Mouse (Mus musculus): ENCODE data around the gene Loxl1.

DNA sequence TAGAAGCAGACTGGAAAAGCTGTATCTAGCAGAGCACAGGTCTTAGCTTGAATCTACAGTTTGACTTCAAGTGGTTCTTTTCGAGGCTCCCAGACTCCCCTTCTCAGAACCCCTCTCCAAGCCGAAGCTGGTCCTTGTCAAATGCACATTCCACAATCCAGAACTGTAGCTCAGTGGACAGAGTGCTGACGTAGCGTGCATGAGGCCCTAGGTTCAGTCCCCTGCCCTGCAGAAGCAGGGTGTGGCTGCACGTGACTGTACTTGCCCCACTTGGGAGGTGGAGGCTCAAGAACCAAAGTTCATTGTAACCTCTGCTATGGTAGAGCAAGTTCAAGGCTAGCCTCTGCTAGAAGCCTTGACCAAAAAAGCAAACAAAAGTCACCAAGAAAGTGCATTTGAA, 33.2 kb downstream of the Loxl1 start:
- TF ChIP-seq CTCF (IDR thresholded peaks at IDR 0.05; ENCODE audit: low read depth) (no peak), EP300 (IDR thresholded peaks at IDR 0.05; ENCODE audit: low read depth) (no peak)

Data from liver, embryonic 14.5 days (tissue).